Mouse (Mus musculus) stomach, postnatal 0 days (tissue): ENCODE results near the gene E2f6. TPM values are rescaled to one million over a fixed set of nuclear protein-coding genes. Genes with fewer than 3 reads are reported as not detected.

Source experiments
- ATAC-seq: fragments of 200-750 bp; cut with Nextera tagmentation; 2 replicates; pipeline ENCODE4 v1.8.0; 2017; ENCODE audit not compliant: low FRiP score, low TSS enrichment
- DNase-seq: peaks from one replicate; pipeline ENCODE4 v3.0.0-alpha.2; 2016; ENCODE audit warnings: low spot score
- H3K27ac ChIP-seq: fragments of 300-500 bp; sonication (generic); replicated peaks from 2 replicates; pipeline ENCODE4 v1.5.1; 2014; ENCODE audit warnings: mild to moderate bottlenecking, control low read depth
- H3K27me3 ChIP-seq: fragments of 300-500 bp; sonication (generic); 2 replicates; pipeline ENCODE4 v1.6.1; 2014; ENCODE audit warnings: low read length; ENCODE audit not compliant: control insufficient read depth, insufficient read depth
- H3K36me3 ChIP-seq: fragments of 300-500 bp; sonication (generic); 2 replicates; pipeline ENCODE4 v1.6.1; 2014; ENCODE audit warnings: low read length, mixed read lengths; ENCODE audit not compliant: control insufficient read depth, insufficient read depth
- H3K4me1 ChIP-seq: fragments of 300-500 bp; sonication (generic); replicated peaks from 2 replicates; pipeline ENCODE4 v1.6.1; 2014; ENCODE audit warnings: antibody characterized with exemption; ENCODE audit not compliant: control insufficient read depth, insufficient read depth
- H3K4me2 ChIP-seq: fragments of 300-500 bp; sonication (generic); replicated peaks from 2 replicates; pipeline ENCODE4 v1.6.1; 2014; ENCODE audit warnings: low read depth, mild to moderate bottlenecking, control low read depth, moderate library complexity
- H3K4me3 ChIP-seq: fragments of 300-500 bp; sonication (generic); 2 replicates; pipeline ENCODE4 v1.5.1; 2014; ENCODE audit warnings: low read depth, low read length, control low read depth
- H3K9ac ChIP-seq: fragments of 300-500 bp; sonication (generic); 2 replicates; pipeline ENCODE4 v1.6.1; 2014; ENCODE audit warnings: mild to moderate bottlenecking, low read length, control low read depth, mixed read lengths
- H3K9me3 ChIP-seq: fragments of 300-500 bp; sonication (generic); 2 replicates; pipeline ENCODE4 v1.6.1; 2016; ENCODE audit warnings: low read length; ENCODE audit not compliant: control insufficient read depth
- CTCF ChIP-seq: IDR thresholded peaks from 2 replicates; pipeline ENCODE4 v1.5.1; 2016; ENCODE audit warnings: antibody characterized with exemption, low read depth, mild to moderate bottlenecking, moderate library complexity
- EP300 ChIP-seq: optimal IDR thresholded peaks from 2 replicates; pipeline ENCODE3; 2016; ENCODE audit warnings: antibody characterized with exemption
- WGBS: fragments of 180-500 bp; shearing (Covaris S2); extraction: QIAGEN DNeasy Blood & Tissue Kit; methylation state at CpG from one replicate; pipeline ENCODE4 v1.1.7; 2014; 5-methylcytosine and 5-hydroxymethylcytosine counted together
- polyA plus RNA-seq: library from polyadenylated mRNA; unstranded; fragments of >200 nt; fragmentation: Nextera tagmentation; extraction: Ambion mirVana; gene quantifications from 2 replicates; pipeline ENCODE4 v1.2.1, GENCODE M21; 2015

Gene E2f6
- polyA plus RNA-seq, 1 experiment from 2014 or later = 12.7 TPM

DNA sequence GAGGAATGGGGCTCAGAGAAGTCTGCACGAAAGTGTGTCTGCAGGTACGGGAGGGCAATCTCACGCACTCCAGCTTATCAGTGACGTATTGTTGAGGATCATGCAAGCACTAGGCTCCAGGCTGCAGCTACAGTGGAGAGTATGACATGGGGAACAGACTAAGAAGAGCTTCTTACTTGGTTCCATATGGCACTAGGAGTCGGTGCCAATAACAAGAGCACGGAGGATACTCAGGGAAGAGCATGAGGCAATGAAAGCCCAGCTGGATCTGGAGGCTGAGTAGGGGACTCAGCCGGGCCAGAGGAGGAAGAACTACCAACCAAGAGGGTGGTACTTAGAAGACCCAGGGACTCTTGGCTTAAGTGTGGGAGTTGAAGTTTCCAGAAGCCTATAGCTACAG, 62.8 kb downstream of the E2f6 start:
- DNase-seq (no peak), ATAC-seq (no peak)
- Histone ChIP-seq H3K4me1 (peaks cover 27% of the 10 kb centered on the region), H3K36me3 (no peaks in the 10 kb centered on the region), H3K4me2 (no peak overlapping the region), H3K4me3 (no peak overlapping the region), H3K9me3 (no peaks in the 10 kb centered on the region), H3K27me3 (no peaks in the 10 kb centered on the region), H3K9ac (no peak overlapping the region), H3K27ac (0 out of 2 replicates have a peak overlapping the region, but pooled peaks have one; percentile 30)
- TF ChIP-seq EP300 (no peak), CTCF (no peak)
- 63% methylated on average over 7 of the region's 7 CpGs for WGBS

DNA sequence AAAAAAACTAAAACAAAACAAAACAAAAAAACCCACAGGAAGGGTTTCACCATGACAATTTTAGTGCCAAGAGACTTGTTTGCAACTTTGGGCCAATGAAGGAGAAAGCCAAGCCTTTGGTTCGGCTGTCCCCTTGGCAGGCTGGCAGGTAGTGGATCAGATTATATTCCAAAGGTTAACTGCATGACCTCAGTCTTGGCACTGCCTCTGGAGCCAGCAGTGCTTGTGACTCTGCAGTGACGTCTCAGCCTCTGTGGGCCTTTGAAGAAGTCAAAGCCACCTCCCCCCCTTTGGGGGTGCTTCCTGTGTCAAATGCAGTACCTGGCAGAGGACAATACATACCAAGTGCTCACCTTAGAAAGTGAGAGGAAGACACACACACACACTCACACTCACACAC, 63.3 kb downstream of the E2f6 start:
- Histone ChIP-seq H3K27me3 (no peaks in the 10 kb centered on the region), H3K9ac (no peak overlapping the region), H3K4me1 (peaks cover 25% of the 10 kb centered on the region), H3K4me2 (no peak overlapping the region), H3K27ac (peak overlapping the region; percentile 30; the same call in 1 of the 2 replicates), H3K9me3 (no peaks in the 10 kb centered on the region), H3K4me3 (no peak overlapping the region), H3K36me3 (no peaks in the 10 kb centered on the region)
- ATAC-seq = no peak
- TF ChIP-seq EP300 (no peak), CTCF (no peak)
- 45% methylated on average over 2 of the region's 2 CpGs for WGBS
- peak; percentile 40 for DNase-seq

DNA sequence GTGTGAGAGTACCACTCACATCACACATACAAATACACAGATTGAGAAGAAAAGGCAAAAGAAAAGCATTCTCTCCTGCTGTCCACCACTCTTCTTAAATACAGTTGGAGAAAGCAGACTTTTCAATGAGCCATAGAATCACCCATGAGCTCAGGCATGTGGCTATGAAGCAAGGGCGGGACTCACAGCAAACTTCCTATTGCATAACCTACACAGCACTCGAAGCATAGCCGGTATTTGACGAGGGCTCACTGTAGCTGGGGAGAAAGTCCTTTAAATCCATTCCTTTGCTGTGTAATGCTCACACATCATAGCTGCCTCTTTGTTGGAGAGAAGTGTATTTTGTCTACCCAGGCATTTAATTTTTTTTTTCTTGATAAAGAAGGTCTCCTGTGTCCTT, 64.5 kb downstream of the E2f6 start:
- Histone ChIP-seq H3K36me3 (no peaks in the 10 kb centered on the region), H3K9me3 (no peaks in the 10 kb centered on the region), H3K27ac (peak overlapping the region; percentile 58; the same call in 1 of the 2 replicates), H3K27me3 (no peaks in the 10 kb centered on the region), H3K4me2 (no peak overlapping the region), H3K4me1 (peaks cover 20% of the 10 kb centered on the region), H3K9ac (no peak overlapping the region), H3K4me3 (no peak overlapping the region)
- ATAC-seq (peak; percentile 77), DNase-seq (peak; percentile 62)
- 13% methylated on average over 4 of the region's 4 CpGs for WGBS
- TF ChIP-seq EP300 (no peak), CTCF (no peak)

DNA sequence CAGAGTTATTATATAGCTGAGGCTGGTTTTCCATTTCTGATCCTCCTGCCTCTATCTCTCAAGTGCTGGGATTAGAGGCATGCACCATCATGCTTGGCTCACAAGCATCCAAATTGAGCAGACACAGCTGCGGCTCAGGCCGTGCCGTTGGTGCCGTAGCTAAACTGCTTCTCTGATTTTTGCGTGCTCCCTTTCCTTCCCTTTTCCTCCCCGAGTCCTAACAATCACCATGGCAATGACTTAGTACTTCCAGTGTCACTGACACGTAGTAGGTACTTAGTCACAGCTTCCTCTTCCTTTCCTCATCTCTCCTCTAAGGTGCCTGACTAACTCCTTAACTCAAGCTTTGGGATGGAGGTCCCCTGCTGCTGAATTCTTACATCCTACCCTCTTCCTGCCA, 64.9 kb downstream of the E2f6 start:
- Histone ChIP-seq H3K9me3 (no peaks in the 10 kb centered on the region), H3K36me3 (no peaks in the 10 kb centered on the region), H3K4me3 (no peak overlapping the region), H3K9ac (no peak overlapping the region), H3K4me2 (no peak overlapping the region), H3K27me3 (no peaks in the 10 kb centered on the region), H3K4me1 (peaks cover 17% of the 10 kb centered on the region), H3K27ac (peak overlapping the region; percentile 58; the same call in 1 of the 2 replicates)
- DNase-seq = no peak
- 21% methylated on average over 7 of the region's 7 CpGs for WGBS
- no peak for ATAC-seq
- no peak for TF ChIP-seq CTCF
- TF ChIP-seq EP300 = no peak

DNA sequence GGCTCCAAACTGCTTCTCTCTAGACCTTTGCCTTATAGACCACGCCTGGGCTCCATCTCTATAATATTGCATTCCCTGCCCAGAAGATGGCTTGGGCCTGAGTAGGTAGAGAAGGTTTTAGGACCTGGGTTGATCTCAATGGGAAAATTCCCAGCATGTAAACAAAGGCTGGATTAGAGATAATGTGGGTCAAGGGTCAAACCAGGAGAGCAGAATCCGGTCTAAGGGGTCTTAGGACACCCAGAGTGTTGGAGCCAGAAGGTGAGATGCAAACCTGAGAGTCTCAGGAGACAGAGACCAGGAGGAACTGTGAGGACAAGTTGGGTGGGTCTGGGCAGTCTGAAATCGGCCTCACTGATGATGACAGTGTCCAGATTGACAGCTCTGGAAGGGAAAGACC, 65.9 kb downstream of the E2f6 start:
- no peaks in the 10 kb centered on the region for H3K27me3 ChIP-seq
- no peak overlapping the region for H3K4me3 ChIP-seq
- TF ChIP-seq CTCF (no peak), EP300 (no peak)
- H3K9me3 ChIP-seq = no peaks in the 10 kb centered on the region
- no peak overlapping the region for H3K4me2 ChIP-seq
- H3K9ac ChIP-seq = no peak overlapping the region
- peak overlapping the region; percentile 58; the same call in 1 of the 2 replicates for H3K27ac ChIP-seq
- ATAC-seq = no peak
- 50% methylated on average over 3 of the region's 3 CpGs for WGBS
- no peak for DNase-seq
- H3K4me1 ChIP-seq = peaks cover 17% of the 10 kb centered on the region
- no peaks in the 10 kb centered on the region for H3K36me3 ChIP-seq

DNA sequence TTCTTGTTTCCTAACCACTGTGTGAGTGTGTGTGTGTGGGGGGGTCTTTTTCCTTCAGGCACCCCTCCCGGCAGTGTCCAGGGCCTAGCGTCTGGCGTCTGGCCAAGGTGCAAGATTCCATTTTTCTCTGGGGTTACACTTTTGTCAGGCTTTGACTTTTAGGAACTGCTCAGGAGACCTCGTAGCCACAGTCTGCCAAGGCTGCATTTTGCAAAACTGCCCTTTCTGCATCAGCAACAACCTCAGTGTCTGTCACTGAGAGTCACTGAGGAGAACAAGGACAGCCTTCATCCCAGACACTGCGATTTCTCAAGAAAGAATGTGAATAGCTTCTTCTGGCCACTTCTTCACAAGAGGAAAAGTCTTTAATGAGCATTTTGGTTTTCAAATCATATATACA, 66.4 kb downstream of the E2f6 start:
- no peak for ATAC-seq
- no peaks in the 10 kb centered on the region for H3K36me3 ChIP-seq
- H3K4me3 ChIP-seq = no peak overlapping the region
- H3K9me3 ChIP-seq = no peaks in the 10 kb centered on the region
- no peak for DNase-seq
- peaks cover 17% of the 10 kb centered on the region for H3K4me1 ChIP-seq
- H3K4me2 ChIP-seq = no peak overlapping the region
- no peaks in the 10 kb centered on the region for H3K27me3 ChIP-seq
- H3K27ac ChIP-seq = peak overlapping the region; percentile 58; the same call in 1 of the 2 replicates
- no peak for TF ChIP-seq EP300
- WGBS = 44% methylated on average over 5 of the region's 5 CpGs
- no peak overlapping the region for H3K9ac ChIP-seq
